Mouse (Mus musculus) midbrain, embryonic 14.5 days (tissue): ENCODE measurements at regions not wholly inside any gene's neighbourhood (a gene's known extent, or its start where the extent isn't known, plus 50 kb on each side); places are given as distances from the start of the nearest gene placed in this dataset.

Experiments
- ATAC-seq: fragments of 200-750 bp; cut with Nextera tagmentation; 2 replicates; pipeline ENCODE4 v1.8.0; 2017; ENCODE audit warnings: moderate number of reproducible peaks, moderate library complexity; ENCODE audit not compliant: low FRiP score, low TSS enrichment
- DNase-seq: peaks from one replicate; pipeline ENCODE4 v3.0.0-alpha.2; 2015
- H3K27ac ChIP-seq: fragments of 300-500 bp; sonication (generic); replicated peaks from 2 replicates; pipeline ENCODE4 v1.5.1; 2014; ENCODE audit warnings: mild to moderate bottlenecking, low read depth, low read length, moderate library complexity
- H3K27me3 ChIP-seq: fragments of 300-500 bp; sonication (generic); 2 replicates; pipeline ENCODE4 v1.6.1; 2014; ENCODE audit warnings: low read length, control low read depth, mixed read lengths; ENCODE audit not compliant: control insufficient read depth, insufficient read depth
- H3K36me3 ChIP-seq: fragments of 300-500 bp; sonication (generic); 2 replicates; pipeline ENCODE4 v1.6.1; 2014; ENCODE audit warnings: low read length, control low read depth; ENCODE audit not compliant: control insufficient read depth, insufficient read depth
- H3K4me1 ChIP-seq: fragments of 300-500 bp; sonication (generic); 2 replicates; pipeline ENCODE4 v1.6.1; 2014; ENCODE audit warnings: mild to moderate bottlenecking, antibody characterized with exemption, low read length, control low read depth; ENCODE audit not compliant: control insufficient read depth, insufficient read depth
- H3K4me2 ChIP-seq: fragments of 300-500 bp; sonication (generic); 2 replicates; pipeline ENCODE4 v1.6.1; 2014; ENCODE audit warnings: mild to moderate bottlenecking, low read length, moderate library complexity
- H3K4me3 ChIP-seq: fragments of 300-500 bp; sonication (generic); replicated peaks from 2 replicates; pipeline ENCODE4 v1.5.1; 2014; ENCODE audit warnings: low read depth, low read length
- H3K9ac ChIP-seq: fragments of 300-500 bp; sonication (generic); replicated peaks from 2 replicates; pipeline ENCODE4 v1.6.1; 2014; ENCODE audit warnings: mild to moderate bottlenecking, low read length, moderate library complexity
- H3K9me3 ChIP-seq: fragments of 300-500 bp; sonication (generic); 2 replicates; pipeline ENCODE4 v1.6.1; 2016; ENCODE audit warnings: low read length, control low read depth, mixed read lengths; ENCODE audit not compliant: control insufficient read depth
- WGBS: fragments of 180-500 bp; shearing (Covaris S2); extraction: QIAGEN DNeasy Blood & Tissue Kit; methylation state at CpG from one replicate; pipeline ENCODE4 v1.1.7; 2014; 5-methylcytosine and 5-hydroxymethylcytosine counted together

DNA sequence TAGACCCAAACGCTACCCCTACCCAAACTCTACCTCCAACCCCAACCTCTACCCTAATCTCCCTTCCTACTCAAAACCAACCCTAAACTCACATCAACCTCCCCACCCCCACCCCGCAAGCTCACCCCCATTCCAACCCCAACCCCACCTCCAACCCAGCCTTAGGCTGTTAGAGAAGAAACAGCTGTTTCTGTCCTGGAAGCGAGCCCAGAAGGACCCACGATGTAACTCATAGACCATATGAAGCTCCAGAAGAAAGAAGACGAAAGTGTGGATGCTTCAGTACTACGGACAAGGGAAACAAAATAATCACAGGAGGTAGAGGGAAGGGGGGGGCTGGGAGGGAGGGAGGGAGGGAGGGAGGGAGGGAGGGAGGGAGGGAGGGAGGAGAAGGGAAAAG lies 58.4 kb downstream of the Sox11 start:
- DNase-seq (no peak), ATAC-seq (no peak)
- Histone ChIP-seq H3K4me1 (no peaks in the 10 kb centered on the region), H3K36me3 (no peaks in the 10 kb centered on the region), H3K9ac (no peak overlapping the region), H3K27me3 (no peaks in the 10 kb centered on the region), H3K4me3 (no peak overlapping the region), H3K27ac (no peak overlapping the region), H3K4me2 (no peak overlapping the region), H3K9me3 (no peaks in the 10 kb centered on the region)
- 84% methylated on average over 6 of the region's 6 CpGs for WGBS

DNA sequence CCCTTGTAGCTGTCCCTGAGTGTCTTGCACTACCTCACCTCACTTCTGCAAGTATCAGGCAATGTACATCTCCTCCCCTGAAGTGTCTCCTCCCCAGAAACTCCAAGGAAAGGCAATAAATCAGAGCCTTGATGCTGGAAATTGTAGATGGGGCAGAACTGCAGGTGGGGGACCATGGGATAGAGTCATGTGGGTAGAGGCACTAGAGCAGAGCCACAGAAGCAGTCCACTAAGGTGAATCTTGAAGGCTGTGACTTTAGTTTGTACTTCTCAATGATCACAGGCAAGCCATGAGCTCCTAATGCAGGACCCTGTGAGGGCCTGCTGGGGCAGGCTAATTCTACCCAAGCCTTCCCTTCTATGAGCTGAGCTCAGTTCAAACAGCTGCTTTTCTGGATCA lies 80.4 kb downstream of the Sox11 start:
- Histone ChIP-seq H3K27me3 (no peaks in the 10 kb centered on the region), H3K4me3 (no peak overlapping the region), H3K4me2 (no peak overlapping the region), H3K4me1 (peaks cover under 1% of the 10 kb centered on the region; the same call in 1 of the 2 replicates), H3K27ac (no peak overlapping the region), H3K9me3 (no peaks in the 10 kb centered on the region), H3K9ac (no peak overlapping the region), H3K36me3 (no peaks in the 10 kb centered on the region)
- ATAC-seq: no peak
- no peak for DNase-seq

DNA sequence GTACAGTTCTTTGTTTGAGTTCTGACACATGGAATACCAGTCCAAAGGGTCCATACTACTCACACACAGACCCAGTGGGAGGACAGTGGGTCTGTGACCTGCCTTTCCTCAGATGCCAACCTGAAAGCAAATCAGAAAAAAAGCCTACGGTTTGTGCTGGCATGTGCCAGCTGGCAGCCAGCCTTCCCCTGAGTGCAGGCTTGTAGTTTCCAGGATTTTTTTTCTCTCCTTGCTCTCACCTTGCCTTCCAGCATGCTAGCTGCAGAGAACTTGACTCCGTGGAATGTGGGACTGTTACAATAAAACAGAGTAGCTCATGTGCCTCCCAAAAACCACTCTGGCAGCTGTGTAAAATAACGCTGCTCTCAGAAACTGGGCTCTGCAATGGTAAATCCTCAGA lies 88.2 kb downstream of the Sox11 start:
- Histone ChIP-seq H3K9me3 (no peaks in the 10 kb centered on the region), H3K27ac (no peak overlapping the region), H3K4me3 (no peak overlapping the region), H3K4me2 (no peak overlapping the region), H3K27me3 (no peaks in the 10 kb centered on the region), H3K9ac (no peak overlapping the region), H3K4me1 (peaks cover 8% of the 10 kb centered on the region), H3K36me3 (no peaks in the 10 kb centered on the region)
- peak; percentile 34 for DNase-seq
- WGBS: 68% methylated on average over 3 of the region's 3 CpGs
- ATAC-seq: no peak

DNA sequence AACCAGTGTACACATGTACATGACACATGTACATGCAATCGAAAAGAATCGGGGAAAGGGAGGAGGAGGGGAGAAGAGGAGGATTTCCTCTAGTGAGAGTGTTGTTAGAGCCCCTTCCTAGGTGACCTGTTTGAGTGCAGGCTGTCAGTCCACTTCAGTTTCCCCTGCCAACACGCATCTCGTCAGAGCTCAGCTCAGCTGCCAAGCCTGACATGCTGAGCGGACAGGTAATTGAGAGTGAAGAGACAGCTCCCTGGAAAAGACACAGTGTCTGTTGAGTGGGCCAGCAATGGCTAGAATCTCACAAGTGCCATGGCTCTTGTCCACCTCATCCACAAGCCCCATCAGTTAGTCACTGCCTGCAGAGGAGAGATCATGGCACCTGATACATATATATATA lies 90.9 kb downstream of the Sox11 start:
- ATAC-seq: no peak
- no peak overlapping the region for H3K4me2 ChIP-seq
- DNase-seq: peak; percentile 23

DNA sequence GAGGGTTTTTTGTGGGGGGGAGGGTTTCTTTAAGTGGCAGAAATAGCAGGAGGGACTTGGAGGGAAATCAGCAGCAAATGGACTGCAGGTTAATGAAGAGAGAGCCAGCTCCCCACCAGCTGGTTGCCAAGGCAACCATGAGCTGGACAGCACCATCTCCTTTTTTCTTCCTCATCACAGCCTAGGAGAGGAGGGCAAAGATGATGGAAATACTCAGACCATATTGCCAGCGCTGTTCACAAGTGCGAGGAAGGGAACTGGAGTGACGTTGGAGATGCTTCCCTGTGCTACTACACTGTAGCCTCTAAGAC lies 93.9 kb downstream of the Sox11 start:
- Histone ChIP-seq H3K9ac (no peak overlapping the region), H3K27me3 (no peaks in the 10 kb centered on the region), H3K27ac (peak overlapping the region; percentile 91), H3K9me3 (no peaks in the 10 kb centered on the region), H3K4me3 (no peak overlapping the region), H3K4me1 (peaks cover 23% of the 10 kb centered on the region), H3K36me3 (no peaks in the 10 kb centered on the region), H3K4me2 (peak overlapping the region; percentile 30)
- ATAC-seq: peak; percentile 78; the same call in 1 of the 2 replicates
- DNase-seq: peak; percentile 85
- WGBS: 0% methylated on average over 3 of the region's 3 CpGs

More for the DNA sequence above, 90.9 kb downstream of the Sox11 start:
- no peak overlapping the region for H3K27ac ChIP-seq
- no peaks in the 10 kb centered on the region for H3K27me3 ChIP-seq
- H3K9ac ChIP-seq: no peak overlapping the region
- H3K4me1 ChIP-seq: peaks cover 23% of the 10 kb centered on the region
- no peaks in the 10 kb centered on the region for H3K9me3 ChIP-seq
- 71% methylated on average over 5 of the region's 5 CpGs for WGBS
- H3K4me3 ChIP-seq: no peak overlapping the region
- no peaks in the 10 kb centered on the region for H3K36me3 ChIP-seq

- Histone ChIP-seq H3K4me3 (no peak overlapping the region), H3K4me2 (peak overlapping the region; percentile 30), H3K9ac (peak overlapping the region; percentile 6; the same call in 1 of the 2 replicates), H3K36me3 (no peaks in the 10 kb centered on the region), H3K27ac (peak overlapping the region; percentile 91), H3K4me1 (peaks cover 23% of the 10 kb centered on the region), H3K9me3 (no peaks in the 10 kb centered on the region), H3K27me3 (no peaks in the 10 kb centered on the region)
- DNase-seq (peak; percentile 57), ATAC-seq (peak; percentile 46; the same call in 1 of the 2 replicates)
- WGBS: 20% methylated on average over 10 of the region's 10 CpGs
Measured at GRCm38 (mm10) chr12:27247756-27248544, 94.4 kb downstream of the Sox11 start.

DNA sequence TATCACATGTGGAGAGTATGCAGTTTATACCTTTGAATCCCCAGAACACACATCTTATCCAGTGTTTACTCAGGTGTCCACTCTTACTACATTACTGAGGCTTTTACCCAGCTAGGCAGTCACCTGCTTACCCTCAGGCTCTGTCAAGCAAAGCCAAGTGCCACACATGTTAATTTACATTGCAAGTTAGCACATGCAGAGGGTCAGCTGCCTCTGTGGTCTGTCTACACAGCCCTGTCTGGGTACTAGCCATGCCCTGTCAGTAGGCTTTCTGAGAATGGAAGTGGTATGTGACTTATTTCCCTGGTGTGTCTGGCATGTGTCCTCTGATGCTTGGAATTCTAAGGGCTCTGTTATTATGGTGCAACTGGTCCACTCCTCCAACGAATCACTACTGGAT lies 106.6 kb downstream of the Sox11 start:
- Histone ChIP-seq H3K36me3 (no peaks in the 10 kb centered on the region), H3K4me2 (no peak overlapping the region), H3K9ac (no peak overlapping the region), H3K9me3 (no peaks in the 10 kb centered on the region), H3K27ac (no peak overlapping the region), H3K27me3 (no peaks in the 10 kb centered on the region), H3K4me3 (no peak overlapping the region), H3K4me1 (no peaks in the 10 kb centered on the region)
- no peak for ATAC-seq
- WGBS: 77% methylated on average over 1 of the region's 1 CpGs
- DNase-seq: no peak

DNA sequence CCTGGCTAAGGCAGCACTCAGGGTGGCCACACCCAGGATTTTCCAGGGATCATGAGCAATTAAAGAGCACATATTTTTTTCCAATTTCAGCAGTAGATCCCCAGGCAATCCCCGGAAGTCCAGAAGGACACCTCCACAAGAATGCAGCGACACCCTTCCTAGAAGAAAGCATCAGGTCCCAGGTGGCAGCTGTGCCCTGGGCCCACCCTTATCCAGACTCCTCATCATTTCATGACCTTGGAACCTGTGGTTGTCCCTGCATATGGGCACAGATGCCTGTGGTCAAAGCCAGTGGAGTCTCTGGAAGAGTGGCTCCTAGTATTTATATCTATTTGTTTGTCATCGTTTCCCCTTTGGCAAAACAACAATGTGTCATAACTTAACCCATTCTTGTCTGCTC lies 120.8 kb downstream of the Sox11 start:
- ATAC-seq: no peak
- H3K27me3 ChIP-seq: no peaks in the 10 kb centered on the region

GRCm38 (mm10) chr12:27201191-27201590 lies 141.2 kb downstream of the Sox11 start:
- no peak for ATAC-seq

More for the DNA sequence above, 120.8 kb downstream of the Sox11 start:
- DNase-seq: no peak
- H3K9me3 ChIP-seq: no peaks in the 10 kb centered on the region
- 94% methylated on average over 3 of the region's 3 CpGs for WGBS
- H3K4me2 ChIP-seq: no peak overlapping the region
- H3K36me3 ChIP-seq: no peaks in the 10 kb centered on the region
- no peak overlapping the region for H3K27ac ChIP-seq
- no peak overlapping the region for H3K9ac ChIP-seq
- H3K4me1 ChIP-seq: no peaks in the 10 kb centered on the region
- no peak overlapping the region for H3K4me3 ChIP-seq

More at GRCm38 (mm10) chr12:27201191-27201590, 141.2 kb downstream of the Sox11 start:
- no peaks in the 10 kb centered on the region for H3K27me3 ChIP-seq
- no peaks in the 10 kb centered on the region for H3K4me1 ChIP-seq
- no peaks in the 10 kb centered on the region for H3K9me3 ChIP-seq
- H3K4me2 ChIP-seq: no peak overlapping the region
- no peak overlapping the region for H3K27ac ChIP-seq
- no peaks in the 10 kb centered on the region for H3K36me3 ChIP-seq
- no peak overlapping the region for H3K9ac ChIP-seq
- whole genome bisulfite sequencing: 78% methylated on average over 7 of the region's 7 CpGs
- no peak for DNase-seq
- H3K4me3 ChIP-seq: no peak overlapping the region
